Mouse (Mus musculus) forebrain, embryonic 15.5 days (tissue): ENCODE measurements at regions not wholly inside any gene's neighbourhood (a gene's known extent, or its start where the extent isn't known, plus 50 kb on each side); places are given as distances from the start of the nearest gene placed in this dataset.
A peak's percentile ranks its signal among the peaks of the same experiment; 100 is the strongest.

Experiments used
- ATAC-seq: fragments of 200-750 bp; cut with Nextera tagmentation; replicated peaks from 2 replicates; pipeline ENCODE4 v1.8.0; 2017; ENCODE audit warnings: mild to moderate bottlenecking, moderate TSS enrichment, moderate library complexity
- H3K27ac ChIP-seq: fragments of 300-500 bp; sonication (generic); replicated peaks from 2 replicates; pipeline ENCODE4 v1.5.1; 2015; ENCODE audit warnings: mild to moderate bottlenecking, inconsistent platforms
- H3K27me3 ChIP-seq: fragments of 300-500 bp; sonication (generic); 2 replicates; pipeline ENCODE4 v1.6.1; 2015; ENCODE audit warnings: inconsistent platforms
- H3K36me3 ChIP-seq: fragments of 300-500 bp; sonication (generic); 2 replicates; pipeline ENCODE4 v1.6.1; 2015; ENCODE audit warnings: mild to moderate bottlenecking, inconsistent platforms
- H3K4me1 ChIP-seq: fragments of 300-500 bp; sonication (generic); 2 replicates; pipeline ENCODE4 v1.6.1; 2015; ENCODE audit warnings: inconsistent platforms
- H3K4me2 ChIP-seq: fragments of 300-500 bp; sonication (generic); replicated peaks from 2 replicates; pipeline ENCODE4 v1.6.1; 2015; ENCODE audit warnings: mild to moderate bottlenecking, inconsistent platforms
- H3K4me3 ChIP-seq: fragments of 300-500 bp; sonication (generic); 2 replicates; pipeline ENCODE4 v1.5.1; 2015; ENCODE audit warnings: mild to moderate bottlenecking, inconsistent platforms
- H3K9ac ChIP-seq: fragments of 300-500 bp; sonication (generic); replicated peaks from 2 replicates; pipeline ENCODE4 v1.6.1; 2015; ENCODE audit warnings: mild to moderate bottlenecking, inconsistent platforms
- H3K9me3 ChIP-seq: fragments of 300-500 bp; sonication (generic); 2 replicates; pipeline ENCODE4 v1.6.1; 2016; ENCODE audit warnings: inconsistent platforms
- WGBS: fragments of 180-500 bp; shearing (Covaris S2); methylation state at CpG from one replicate; pipeline ENCODE4 v1.1.7; 2015; ENCODE audit warnings: mixed read lengths; 5-methylcytosine and 5-hydroxymethylcytosine counted together

DNA sequence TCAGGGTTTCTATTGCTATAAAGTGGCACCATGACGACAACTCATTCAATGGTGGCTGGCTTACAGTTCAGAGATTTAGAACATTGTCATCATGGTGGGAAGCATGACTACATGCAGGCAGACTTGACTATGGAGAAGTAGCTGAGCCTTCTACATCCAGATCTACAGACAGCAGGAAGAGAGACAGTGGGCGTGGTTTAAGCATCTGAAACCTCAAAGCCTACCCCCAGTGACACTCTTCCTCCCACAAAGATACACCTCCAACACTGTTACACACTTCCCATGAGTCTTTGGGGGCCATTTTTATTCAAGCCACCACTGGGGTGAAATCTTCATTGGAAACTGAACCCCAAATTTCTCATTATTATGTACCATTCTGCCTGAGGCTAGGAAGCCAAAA is 191.0 kb downstream of the Sox4 start:
- Histone ChIP-seq H3K27ac (no peak overlapping the region), H3K4me2 (no peak overlapping the region), H3K36me3 (no peaks in the 10 kb centered on the region), H3K4me3 (no peak overlapping the region), H3K27me3 (no peaks in the 10 kb centered on the region), H3K9me3 (no peaks in the 10 kb centered on the region), H3K9ac (no peak overlapping the region), H3K4me1 (peaks cover 18% of the 10 kb centered on the region)
- 98% methylated on average over 2 of the region's 2 CpGs for WGBS
- no peak for ATAC-seq

GRCm38 (mm10) chr13:28759026-28759425 is 194.5 kb downstream of the Sox4 start:
- H3K36me3 ChIP-seq: no peaks in the 10 kb centered on the region
- no peak overlapping the region for H3K9ac ChIP-seq
- WGBS: 50% methylated on average over 3 of the region's 3 CpGs
- no peak for ATAC-seq
- no peaks in the 10 kb centered on the region for H3K27me3 ChIP-seq
- peaks cover 31% of the 10 kb centered on the region for H3K4me1 ChIP-seq
- H3K9me3 ChIP-seq: no peaks in the 10 kb centered on the region
- H3K27ac ChIP-seq: no peak overlapping the region
- no peak overlapping the region for H3K4me2 ChIP-seq
- no peak overlapping the region for H3K4me3 ChIP-seq

GRCm38 (mm10) chr13:28757846-28758522 is 195.5 kb downstream of the Sox4 start:
- no peaks in the 10 kb centered on the region for H3K9me3 ChIP-seq
- WGBS: 5% methylated on average over 13 of the region's 13 CpGs
- H3K36me3 ChIP-seq: no peaks in the 10 kb centered on the region
- H3K9ac ChIP-seq: peak overlapping the region; percentile 36
- H3K27me3 ChIP-seq: no peaks in the 10 kb centered on the region
- ATAC-seq: peak; percentile 66
- peak overlapping the region; percentile 26 for H3K4me3 ChIP-seq
- H3K4me2 ChIP-seq: peak overlapping the region; percentile 46
- peaks cover 31% of the 10 kb centered on the region for H3K4me1 ChIP-seq
- H3K27ac ChIP-seq: peak overlapping the region; percentile 71

- WGBS: 31% methylated on average over 11 of the region's 11 CpGs
- Histone ChIP-seq H3K4me2 (peak overlapping the region; percentile 46), H3K4me1 (peaks cover 31% of the 10 kb centered on the region), H3K27ac (peak overlapping the region; percentile 71), H3K36me3 (no peaks in the 10 kb centered on the region), H3K27me3 (no peaks in the 10 kb centered on the region), H3K9me3 (no peaks in the 10 kb centered on the region), H3K4me3 (no peak overlapping the region), H3K9ac (no peak overlapping the region)
- ATAC-seq: no peak
These were observed 196.4 kb downstream of the Sox4 start for GRCm38 (mm10) chr13:28756915-28757765.

GRCm38 (mm10) chr13:28754207-28754606 is 199.3 kb downstream of the Sox4 start:
- Histone ChIP-seq H3K4me3 (no peak overlapping the region), H3K36me3 (no peaks in the 10 kb centered on the region), H3K9ac (no peak overlapping the region), H3K27ac (0 out of 2 replicates have a peak overlapping the region, but pooled peaks have one; percentile 9), H3K9me3 (no peaks in the 10 kb centered on the region), H3K4me2 (no peak overlapping the region), H3K4me1 (peaks cover 30% of the 10 kb centered on the region), H3K27me3 (no peaks in the 10 kb centered on the region)
- ATAC-seq: no peak
- 87% methylated on average over 5 of the region's 5 CpGs for WGBS

GRCm38 (mm10) chr13:28750949-28751692 is 202.4 kb downstream of the Sox4 start:
- no peak overlapping the region for H3K9ac ChIP-seq
- no peak for ATAC-seq
- H3K27me3 ChIP-seq: no peaks in the 10 kb centered on the region
- WGBS: 90% methylated on average over 11 of the region's 11 CpGs
- H3K27ac ChIP-seq: no peak overlapping the region
- no peak overlapping the region for H3K4me2 ChIP-seq
- H3K9me3 ChIP-seq: no peaks in the 10 kb centered on the region
- H3K4me3 ChIP-seq: no peak overlapping the region
- no peaks in the 10 kb centered on the region for H3K36me3 ChIP-seq
- H3K4me1 ChIP-seq: no peaks in the 10 kb centered on the region

GRCm38 (mm10) chr13:28740158-28740670 is 213.3 kb downstream of the Sox4 start:
- peaks cover 23% of the 10 kb centered on the region for H3K4me1 ChIP-seq
- H3K9me3 ChIP-seq: no peaks in the 10 kb centered on the region
- 47% methylated on average over 7 of the region's 7 CpGs for WGBS
- no peak overlapping the region for H3K27ac ChIP-seq
- H3K36me3 ChIP-seq: no peaks in the 10 kb centered on the region
- H3K4me2 ChIP-seq: no peak overlapping the region
- ATAC-seq: no peak
- no peaks in the 10 kb centered on the region for H3K27me3 ChIP-seq
- H3K9ac ChIP-seq: no peak overlapping the region
- no peak overlapping the region for H3K4me3 ChIP-seq

- H3K9me3 ChIP-seq: no peaks in the 10 kb centered on the region
- ATAC-seq: peak; percentile 46; the same call in 1 of the 2 replicates
- no peak overlapping the region for H3K4me2 ChIP-seq
- H3K4me1 ChIP-seq: peaks cover 23% of the 10 kb centered on the region
- no peak overlapping the region for H3K9ac ChIP-seq
- H3K4me3 ChIP-seq: no peak overlapping the region
- no peaks in the 10 kb centered on the region for H3K36me3 ChIP-seq
- 36% methylated on average over 8 of the region's 8 CpGs for WGBS
- no peaks in the 10 kb centered on the region for H3K27me3 ChIP-seq
- no peak overlapping the region for H3K27ac ChIP-seq
These were observed 215.1 kb downstream of the Sox4 start for GRCm38 (mm10) chr13:28738160-28739100.

DNA sequence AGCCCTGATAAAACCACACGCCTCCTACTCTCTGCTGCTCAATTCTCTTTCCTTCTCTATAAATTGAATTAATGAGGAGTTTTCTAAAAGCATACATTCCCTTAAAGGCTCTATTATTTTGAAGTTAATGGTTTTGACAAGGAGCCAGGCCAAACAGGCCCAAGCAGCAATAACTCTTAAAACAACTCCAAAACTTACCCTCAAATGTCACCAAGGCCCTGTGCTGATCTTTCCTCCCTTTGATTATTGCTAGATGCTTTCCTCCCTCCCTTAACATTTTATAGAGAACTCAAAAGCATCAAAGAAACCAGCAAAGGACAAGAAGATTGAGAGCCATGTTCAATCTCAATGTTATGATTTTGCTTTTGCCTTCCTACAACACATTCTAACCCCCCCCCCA is 221.0 kb downstream of the Sox4 start:
- no peak overlapping the region for H3K4me2 ChIP-seq
- H3K4me1 ChIP-seq: no peaks in the 10 kb centered on the region
- no peak overlapping the region for H3K9ac ChIP-seq
- no peak for ATAC-seq
- H3K27ac ChIP-seq: no peak overlapping the region
- H3K27me3 ChIP-seq: no peaks in the 10 kb centered on the region
- WGBS: 46% methylated on average over 1 of the region's 1 CpGs
- H3K4me3 ChIP-seq: no peak overlapping the region
- H3K36me3 ChIP-seq: no peaks in the 10 kb centered on the region
- no peaks in the 10 kb centered on the region for H3K9me3 ChIP-seq

GRCm38 (mm10) chr13:28732036-28732435 is 221.5 kb downstream of the Sox4 start:
- 73% methylated on average over 3 of the region's 3 CpGs for WGBS
- no peak overlapping the region for H3K27ac ChIP-seq
- H3K9ac ChIP-seq: no peak overlapping the region
- H3K27me3 ChIP-seq: no peaks in the 10 kb centered on the region
- H3K36me3 ChIP-seq: no peaks in the 10 kb centered on the region
- H3K4me2 ChIP-seq: no peak overlapping the region
- no peak for ATAC-seq
- H3K4me1 ChIP-seq: no peaks in the 10 kb centered on the region
- no peak overlapping the region for H3K4me3 ChIP-seq
- no peaks in the 10 kb centered on the region for H3K9me3 ChIP-seq

DNA sequence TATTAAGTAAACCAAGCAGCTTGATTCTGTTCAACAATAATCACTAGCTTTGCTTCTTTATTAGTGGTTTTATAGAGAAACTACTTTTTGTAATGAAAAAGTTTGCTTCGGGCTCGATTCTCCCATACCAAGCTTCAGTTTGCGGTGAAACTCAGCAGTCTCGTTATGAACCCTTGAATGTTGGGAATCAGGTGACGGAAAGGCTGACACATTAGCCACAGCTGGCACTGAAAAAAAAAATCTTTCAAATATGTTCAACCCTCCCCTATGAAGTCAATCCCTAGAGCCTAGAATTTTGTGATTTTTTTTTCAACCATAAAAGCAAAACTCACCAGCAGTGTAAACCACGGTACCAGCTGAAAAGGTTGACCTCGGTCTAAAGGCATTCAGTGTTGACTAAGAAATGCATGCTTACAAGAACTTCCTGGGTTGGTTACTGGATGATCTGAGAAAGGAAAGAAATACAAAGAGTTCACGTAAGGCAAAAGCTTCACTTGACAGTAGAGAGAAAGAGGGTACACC is 223.4 kb downstream of the Sox4 start:
- H3K27ac ChIP-seq: no peak overlapping the region
- no peak overlapping the region for H3K4me3 ChIP-seq
- no peaks in the 10 kb centered on the region for H3K36me3 ChIP-seq
- H3K9me3 ChIP-seq: no peaks in the 10 kb centered on the region
- H3K9ac ChIP-seq: no peak overlapping the region
- 86% methylated on average over 8 of the region's 8 CpGs for WGBS
- ATAC-seq: no peak
- H3K27me3 ChIP-seq: no peaks in the 10 kb centered on the region
- H3K4me1 ChIP-seq: no peaks in the 10 kb centered on the region
- H3K4me2 ChIP-seq: no peak overlapping the region
